19 mouse cellular contexts compared by ENCODE assay signal in genomic region chr6:99297535-99297934, GRCm38 (mm10).
"Had no signal": no experiment of that assay in that cellular context is flagged by ENCODE, and none has a peak within 500 bp of the region (broad histone marks: within the 10 kb centered on the region; RNA-seq: fewer than 3 reads in every experiment).

No protein-coding gene starts in this region.

- H3K9ac ChIP-seq: liver, embryonic 14.5 days; lung, embryonic 14.5 days; midbrain, embryonic 13.5 days; midbrain, embryonic 15.5 days; neural tube, embryonic 12.5 days; stomach, embryonic 15.5 days had no signal

- H3K27me3 ChIP-seq: megakaryocyte, embryonic 14.5 days; midbrain, embryonic 13.5 days; midbrain, embryonic 15.5 days; neural tube, embryonic 12.5 days; stomach, embryonic 15.5 days had no signal

- H3K4me2 ChIP-seq: lung, embryonic 14.5 days; midbrain, embryonic 11.5 days; midbrain, embryonic 13.5 days; midbrain, embryonic 15.5 days; neural tube, embryonic 12.5 days; stomach, embryonic 15.5 days had no signal

- DNase-seq: lung, adult 18-20 months; lung, embryonic 14.5 days; lung, postnatal 14 days; lung, postnatal 36 days; right cerebral cortex, adult 18-20 months; right cerebral cortex, postnatal 25 days; right cerebral cortex, postnatal 4 days; spleen, adult 18-20 months; thymus, adult 18-20 months; thymus, postnatal 25 days; thymus, postnatal 4 days had no signal

- H3K4me3 ChIP-seq: megakaryocyte, embryonic 14.5 days; midbrain, embryonic 13.5 days; midbrain, embryonic 15.5 days; neural tube, embryonic 12.5 days; stomach, embryonic 15.5 days had no signal

- H3K36me3 ChIP-seq: midbrain, embryonic 13.5 days; midbrain, embryonic 15.5 days; neural tube, embryonic 12.5 days; stomach, embryonic 15.5 days had no signal

- H3K4me1 ChIP-seq: midbrain, embryonic 13.5 days; midbrain, embryonic 15.5 days; neural tube, embryonic 12.5 days; stomach, embryonic 15.5 days had no signal

- ATAC-seq: midbrain, embryonic 13.5 days; midbrain, embryonic 15.5 days had no signal

- H3K9me3 ChIP-seq: megakaryocyte, embryonic 14.5 days; midbrain, embryonic 13.5 days; midbrain, embryonic 15.5 days; neural tube, embryonic 12.5 days; stomach, embryonic 15.5 days had no signal

- H3K27ac ChIP-seq: liver, embryonic 14.5 days; macrophage; midbrain, embryonic 13.5 days; midbrain, embryonic 15.5 days; neural tube, embryonic 12.5 days; stomach, embryonic 15.5 days had no signal
